Mouse (Mus musculus) liver, postnatal 0 days (tissue): ENCODE measurements around the gene Hsd17b12.

Experiments used
- CTCF ChIP-seq: sonication (generic); IDR thresholded peaks from 2 replicates; pipeline ENCODE4 v1.5.1; 2016; ENCODE audit warnings: antibody characterized with exemption, low read depth
- EP300 ChIP-seq: IDR thresholded peaks from 2 replicates; pipeline ENCODE4 v1.6.1; 2016; ENCODE audit warnings: antibody characterized with exemption, low read depth, mild to moderate bottlenecking

GRCm38 (mm10) chr2:93988440-93988839 lies 169.3 kb downstream of the Hsd17b12 start:
- TF ChIP-seq CTCF (no peak), EP300 (no peak)
